ENCODE assay signal across 8 mouse cellular contexts in the genomic region with DNA sequence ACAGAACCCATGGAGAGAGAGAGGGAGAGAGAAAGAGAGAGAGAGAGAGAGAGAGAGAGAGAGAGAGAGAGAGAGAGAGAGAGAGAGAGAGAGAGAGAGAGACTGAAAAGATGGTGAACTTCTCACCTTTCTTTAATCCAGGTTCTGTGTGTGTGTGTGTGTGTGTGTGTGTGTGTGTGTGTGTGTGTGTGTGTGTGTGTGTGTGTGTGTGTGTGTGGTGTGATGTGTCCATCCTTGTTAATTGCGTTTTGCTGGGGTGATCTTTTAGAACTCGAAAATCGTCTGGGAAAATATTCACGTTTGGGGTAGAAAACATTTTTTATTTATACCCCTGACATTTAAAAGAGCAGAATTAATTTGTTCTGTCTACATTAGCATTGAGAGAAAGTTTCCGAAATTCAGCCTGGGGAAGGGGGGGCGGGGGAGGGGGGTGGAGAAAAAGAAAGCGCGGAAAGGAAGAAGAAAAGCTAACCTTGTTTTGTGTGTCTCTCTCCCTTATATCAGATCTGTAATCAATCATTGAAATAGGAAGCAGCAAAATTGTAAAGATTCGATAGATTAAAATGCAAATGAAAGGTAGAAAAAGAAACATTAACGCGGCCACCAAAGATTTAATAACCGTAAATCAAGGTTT.
A peak's percentile ranks its signal among the peaks of the same experiment; 100 is the strongest.
DNase-seq lines count a peak whose midpoint lies in the region; ATAC-seq lines count a peak whose summit lies in the region.
"Had no signal": no experiment of that assay in that cellular context is flagged by ENCODE, and none has a peak within 500 bp of the region (broad histone marks: within the 10 kb centered on the region; RNA-seq: fewer than 3 reads in every experiment).

No protein-coding gene starts in this region.

- H3K4me2 ChIP-seq in heart, embryonic 15.5 days = peak overlapping the region; percentile 96
- H3K4me2 ChIP-seq in midbrain, embryonic 12.5 days (replicated peaks) = peak overlapping the region; percentile 57

- WGBS in heart, embryonic 15.5 days = 16% methylated on average over 12 of the region's 12 CpGs
- 5% methylated on average over 12 of the region's 12 CpGs for WGBS in hindbrain, embryonic 10.5 days
- 5% methylated on average over 12 of the region's 12 CpGs for WGBS in midbrain, embryonic 12.5 days

- H3K9me3 ChIP-seq in heart, embryonic 15.5 days (replicated peaks) = no peaks in the 10 kb centered on the region
- H3K9me3 ChIP-seq in hindbrain, embryonic 10.5 days = no peaks in the 10 kb centered on the region
- no peaks in the 10 kb centered on the region for H3K9me3 ChIP-seq in midbrain, embryonic 12.5 days

- peak overlapping the region; percentile 58 for H3K4me3 ChIP-seq in heart, embryonic 15.5 days
- H3K4me3 ChIP-seq in hindbrain, embryonic 10.5 days = peak overlapping the region; percentile 62
- peak overlapping the region; percentile 37; the same call in 1 of the 2 replicates for H3K4me3 ChIP-seq in midbrain, embryonic 12.5 days

- DNase-seq in heart, postnatal 10 days = no peak
- peak; percentile 19 for DNase-seq in embryo, embryonic 11 days
- DNase-seq in hindbrain, embryonic 10.5 days (ENCODE audit: low spot score) = no peak
- DNase-seq in layer of hippocampus, postnatal 10 days (ENCODE audit: low spot score in 2 of 2) = no peak
- DNase-seq in urinary bladder, postnatal 10 days (ENCODE audit: low spot score) = no peak
- DNase-seq: gastrocnemius, postnatal 25 days had no signal

- H3K9ac ChIP-seq in heart, embryonic 15.5 days = no peak overlapping the region
- H3K9ac ChIP-seq in midbrain, embryonic 12.5 days (replicated peaks) = no peak overlapping the region

- H3K27ac ChIP-seq in heart, embryonic 15.5 days = no peak overlapping the region; the same call in 1 of the 2 replicates
- peak overlapping the region; percentile 91 for H3K27ac ChIP-seq in hindbrain, embryonic 10.5 days
- no peak overlapping the region for H3K27ac ChIP-seq in midbrain, embryonic 12.5 days (replicated peaks)

- no peaks in the 10 kb centered on the region for H3K36me3 ChIP-seq in heart, embryonic 15.5 days
- no peaks in the 10 kb centered on the region for H3K36me3 ChIP-seq in hindbrain, embryonic 10.5 days
- H3K36me3 ChIP-seq in midbrain, embryonic 12.5 days = no peaks in the 10 kb centered on the region

- peaks cover 41% of the 10 kb centered on the region for H3K4me1 ChIP-seq in heart, embryonic 15.5 days (replicated peaks)
- peaks cover 74% of the 10 kb centered on the region for H3K4me1 ChIP-seq in hindbrain, embryonic 10.5 days (replicated peaks)
- peaks cover 40% of the 10 kb centered on the region for H3K4me1 ChIP-seq in midbrain, embryonic 12.5 days

- ATAC-seq in heart, embryonic 15.5 days (replicated peaks; ENCODE audit: insufficient number of reproducible peaks, insufficient read depth, low FRiP score, low read depth) = no peak
- no peak for ATAC-seq in midbrain, embryonic 12.5 days (ENCODE audit: low FRiP score, low read depth)

- peaks cover 16% of the 10 kb centered on the region for H3K27me3 ChIP-seq in heart, embryonic 15.5 days
- peaks cover 79% of the 10 kb centered on the region for H3K27me3 ChIP-seq in hindbrain, embryonic 10.5 days (ENCODE audit: insufficient read depth, poor library complexity, severe bottlenecking)
- peaks cover 66% of the 10 kb centered on the region for H3K27me3 ChIP-seq in midbrain, embryonic 12.5 days

- intact Hi-C loops in heart, postnatal 10 days (cut with DNase I) = loop anchor here (5.0 to 10.0 kb wide), 6 partner anchors 673 to 1590 kb away; no protein-coding TSS in a partner anchor
